Mouse (Mus musculus): ENCODE results near the gene Dennd5b. TPM values are rescaled to one million over a fixed set of nuclear protein-coding genes. Genes with fewer than 3 reads are reported as not detected.
A peak's percentile ranks its signal among the peaks of the same experiment; 100 is the strongest.
"Not testable (repeated sequence)": the region's sequence is repeated elsewhere in the genome, so short reads cannot be mapped to it uniquely, and the experiment has no call there.

Dennd5b gene
- polyA plus RNA-seq, 1 experiment from 2014 or later = 7.9 TPM

- H3K4me3 ChIP-seq (ENCODE audit: low read depth, low read length) = no peak overlapping the region
- no peaks in the 10 kb centered on the region for H3K27me3 ChIP-seq (ENCODE audit: insufficient read depth, low read length)
- TF ChIP-seq EP300 (IDR thresholded peaks at IDR 0.05; ENCODE audit: low read depth) (no peak), CTCF (IDR thresholded peaks at IDR 0.05; ENCODE audit: low read depth) (no peak)
- H3K4me2 ChIP-seq (ENCODE audit: low read depth, low read length) = no peak overlapping the region
- H3K9me3 ChIP-seq (ENCODE audit: low read length) = no peaks in the 10 kb centered on the region; the same call in 1 of the 2 replicates
- DNase-seq (no peak), ATAC-seq (no peak)
- peaks cover 6% of the 10 kb centered on the region; the same call in 1 of the 2 replicates for H3K4me1 ChIP-seq (ENCODE audit: insufficient read depth)
- WGBS (ENCODE audit: insufficient replicate concordance) = 82% methylated on average over 3 of the region's 3 CpGs
- no peaks in the 10 kb centered on the region for H3K36me3 ChIP-seq (replicated peaks; ENCODE audit: insufficient read depth, low read length)
- H3K9ac ChIP-seq (replicated peaks) = no peak overlapping the region
- H3K27ac ChIP-seq (ENCODE audit: low read depth) = no peak overlapping the region
Observed at GRCm38 (mm10) chr6:149139011-149139410, 37.5 kb upstream of the Dennd5b start.

DNA sequence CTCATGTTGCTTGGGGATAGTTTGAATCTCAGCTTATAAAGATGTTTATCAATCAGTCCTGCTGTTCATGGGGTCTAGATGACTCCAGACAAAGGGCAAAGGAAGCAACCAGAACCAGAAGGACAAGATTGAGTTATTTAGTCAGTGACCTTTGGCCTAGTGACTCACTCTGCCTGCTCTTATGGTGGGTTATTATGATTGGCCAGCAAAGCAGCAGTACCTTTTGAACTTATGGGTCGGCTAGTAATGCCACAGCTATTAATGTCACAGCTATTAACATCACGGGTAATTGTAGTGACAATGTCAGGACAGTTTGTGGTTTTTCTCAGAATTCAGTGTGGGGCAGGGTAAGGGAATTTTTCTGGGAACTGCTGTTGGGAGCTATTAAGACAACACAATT, 36.5 kb upstream of the Dennd5b start:
- TF ChIP-seq CTCF (IDR thresholded peaks at IDR 0.05; ENCODE audit: low read depth) (no peak), EP300 (IDR thresholded peaks at IDR 0.05; ENCODE audit: low read depth) (no peak)
- ATAC-seq = no peak
- no peak overlapping the region for H3K4me3 ChIP-seq (ENCODE audit: low read depth, low read length)
- H3K4me1 ChIP-seq (ENCODE audit: insufficient read depth) = peaks cover 6% of the 10 kb centered on the region; the same call in 1 of the 2 replicates
- no peak overlapping the region for H3K9ac ChIP-seq (replicated peaks)
- no peak overlapping the region for H3K4me2 ChIP-seq (ENCODE audit: low read depth, low read length)
- no peaks in the 10 kb centered on the region for H3K27me3 ChIP-seq (ENCODE audit: insufficient read depth, low read length)
- H3K27ac ChIP-seq (ENCODE audit: low read depth) = no peak overlapping the region
- no peaks in the 10 kb centered on the region for H3K36me3 ChIP-seq (replicated peaks; ENCODE audit: insufficient read depth, low read length)
- no peak for DNase-seq
- H3K9me3 ChIP-seq (ENCODE audit: low read length) = no peaks in the 10 kb centered on the region; the same call in 1 of the 2 replicates
- WGBS (ENCODE audit: insufficient replicate concordance) = 56% methylated on average over 2 of the region's 2 CpGs

DNA sequence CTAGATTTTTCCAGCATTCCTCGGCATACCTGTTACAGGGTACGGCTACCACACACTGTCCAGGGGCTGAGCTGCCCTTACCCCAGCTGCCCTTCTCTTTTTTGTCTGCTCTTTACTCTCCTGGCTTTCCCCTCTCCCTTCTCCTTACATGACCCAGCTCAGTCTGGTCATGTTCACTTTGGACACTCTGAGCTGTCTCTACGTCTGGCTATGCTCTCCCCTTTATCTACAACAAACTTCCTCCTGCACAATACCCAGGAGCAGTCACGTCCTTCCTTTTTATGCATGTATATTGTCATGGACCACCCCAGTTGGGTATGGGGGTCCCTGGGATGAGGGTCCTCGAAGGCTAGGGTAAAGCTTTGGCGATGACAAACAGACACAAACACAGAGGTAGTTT, 34.2 kb upstream of the Dennd5b start:
- no peaks in the 10 kb centered on the region for H3K4me1 ChIP-seq (ENCODE audit: insufficient read depth)
- H3K27ac ChIP-seq (ENCODE audit: low read depth) = no peak overlapping the region

DNA sequence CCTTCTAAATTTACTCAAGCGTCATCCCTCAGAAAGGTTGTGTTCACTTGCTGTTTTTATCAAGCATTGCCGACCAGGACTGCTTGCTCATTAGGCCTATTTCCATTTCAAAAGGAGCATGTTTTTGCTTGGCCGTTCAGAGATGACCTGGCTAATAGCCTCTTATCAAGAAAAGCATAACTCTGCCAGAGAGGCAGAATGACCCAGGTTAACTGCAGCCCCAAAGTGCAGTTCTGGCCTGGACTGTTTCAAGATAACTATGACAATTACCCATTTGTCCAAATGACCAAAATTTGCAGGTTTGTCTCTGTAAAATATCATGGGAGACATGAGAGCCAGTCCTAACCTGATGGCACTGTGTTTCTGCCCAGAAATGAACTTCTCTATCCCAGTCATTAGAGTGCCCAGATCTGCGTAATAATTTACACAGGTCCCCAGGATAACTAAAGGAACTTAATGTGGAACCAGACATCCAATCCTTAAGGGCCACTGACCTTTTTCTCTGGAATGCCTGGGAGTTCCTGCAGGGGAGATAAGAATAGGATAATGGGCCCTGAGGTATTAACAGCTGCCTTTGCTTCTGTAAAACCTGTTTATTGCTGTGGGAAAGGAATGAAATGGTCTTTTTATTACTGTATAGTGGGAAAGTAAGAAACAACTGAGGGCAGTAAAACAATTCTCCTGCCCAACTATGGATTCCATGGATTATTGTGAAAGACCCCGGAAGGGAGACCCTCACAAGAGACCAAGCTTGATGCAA, 33.1 kb upstream of the Dennd5b start:
- TF ChIP-seq CTCF (IDR thresholded peaks at IDR 0.05; ENCODE audit: low read depth) (no peak), EP300 (IDR thresholded peaks at IDR 0.05; ENCODE audit: low read depth) (no peak)
- Histone ChIP-seq H3K4me1 (ENCODE audit: insufficient read depth) (no peaks in the 10 kb centered on the region), H3K36me3 (replicated peaks; ENCODE audit: insufficient read depth, low read length) (no peaks in the 10 kb centered on the region), H3K9ac (replicated peaks) (no peak overlapping the region; the same call in 1 of the 2 replicates), H3K4me2 (ENCODE audit: low read depth, low read length) (no peak overlapping the region), H3K4me3 (ENCODE audit: low read depth, low read length) (no peak overlapping the region), H3K9me3 (ENCODE audit: low read length) (no peaks in the 10 kb centered on the region; the same call in 1 of the 2 replicates), H3K27ac (ENCODE audit: low read depth) (no peak overlapping the region), H3K27me3 (ENCODE audit: insufficient read depth, low read length) (no peaks in the 10 kb centered on the region)
- DNase-seq = no peak
- WGBS (ENCODE audit: insufficient replicate concordance) = 44% methylated on average over 5 of the region's 5 CpGs
- ATAC-seq = peak; percentile 17; the same call in 1 of the 2 replicates

More for the DNA sequence above, 34.2 kb upstream of the Dennd5b start:
- Histone ChIP-seq H3K27me3 (ENCODE audit: insufficient read depth, low read length) (no peaks in the 10 kb centered on the region), H3K9ac (replicated peaks) (no peak overlapping the region), H3K4me3 (ENCODE audit: low read depth, low read length) (no peak overlapping the region), H3K4me2 (ENCODE audit: low read depth, low read length) (no peak overlapping the region), H3K9me3 (ENCODE audit: low read length) (no peaks in the 10 kb centered on the region; the same call in 1 of the 2 replicates), H3K36me3 (replicated peaks; ENCODE audit: insufficient read depth, low read length) (no peaks in the 10 kb centered on the region)
- 57% methylated on average over 6 of the region's 6 CpGs for WGBS (ENCODE audit: insufficient replicate concordance)
- DNase-seq (no peak), ATAC-seq (no peak)
- TF ChIP-seq CTCF (IDR thresholded peaks at IDR 0.05; ENCODE audit: low read depth) = no peak
- TF ChIP-seq EP300 (IDR thresholded peaks at IDR 0.05; ENCODE audit: low read depth) = no peak

- Histone ChIP-seq H3K27me3 (ENCODE audit: insufficient read depth, low read length) (no peaks in the 10 kb centered on the region), H3K9ac (replicated peaks) (no peak overlapping the region), H3K4me2 (ENCODE audit: low read depth, low read length) (no peak overlapping the region), H3K36me3 (replicated peaks; ENCODE audit: insufficient read depth, low read length) (no peaks in the 10 kb centered on the region), H3K9me3 (ENCODE audit: low read length) (no peaks in the 10 kb centered on the region), H3K4me1 (ENCODE audit: insufficient read depth) (no peaks in the 10 kb centered on the region), H3K4me3 (ENCODE audit: low read depth, low read length) (no peak overlapping the region), H3K27ac (ENCODE audit: low read depth) (no peak overlapping the region)
- peak; percentile 77 for ATAC-seq
- 26% methylated on average over 5 of the region's 5 CpGs for WGBS (ENCODE audit: insufficient replicate concordance)
- DNase-seq = peak; percentile 67
- TF ChIP-seq CTCF (IDR thresholded peaks at IDR 0.05; ENCODE audit: low read depth) (peak; percentile 87), EP300 (IDR thresholded peaks at IDR 0.05; ENCODE audit: low read depth) (no peak)
Observed at GRCm38 (mm10) chr6:149132311-149133077, 31.0 kb upstream of the Dennd5b start.

DNA sequence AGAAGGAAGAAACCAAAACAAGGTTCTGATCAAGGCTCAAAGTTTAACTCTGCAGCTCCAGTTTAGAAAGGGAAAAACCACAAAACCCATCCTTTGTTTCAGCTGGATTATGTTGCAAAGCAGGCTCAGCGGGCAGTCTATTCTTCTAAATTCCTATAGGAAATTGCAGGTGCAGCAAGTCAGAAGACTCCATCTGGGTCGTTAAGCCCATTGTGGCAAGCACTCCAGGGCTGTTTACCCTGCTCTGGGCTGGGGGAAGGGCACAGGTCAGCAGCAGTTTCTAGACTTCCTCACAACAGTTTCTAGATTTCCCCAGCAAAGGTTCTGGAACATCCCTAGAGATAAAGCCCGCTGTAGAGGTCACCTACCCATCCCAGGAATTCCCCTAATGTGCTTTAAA, 29.6 kb upstream of the Dennd5b start:
- Histone ChIP-seq H3K4me2 (ENCODE audit: low read depth, low read length) (no peak overlapping the region), H3K36me3 (replicated peaks; ENCODE audit: insufficient read depth, low read length) (no peaks in the 10 kb centered on the region), H3K4me3 (ENCODE audit: low read depth, low read length) (no peak overlapping the region), H3K27me3 (ENCODE audit: insufficient read depth, low read length) (no peaks in the 10 kb centered on the region), H3K9me3 (ENCODE audit: low read length) (no peaks in the 10 kb centered on the region), H3K4me1 (ENCODE audit: insufficient read depth) (no peaks in the 10 kb centered on the region), H3K27ac (ENCODE audit: low read depth) (no peak overlapping the region), H3K9ac (replicated peaks) (no peak overlapping the region)
- DNase-seq (no peak), ATAC-seq (no peak)
- WGBS (ENCODE audit: insufficient replicate concordance) = 36% methylated on average over 3 of the region's 3 CpGs
- TF ChIP-seq EP300 (IDR thresholded peaks at IDR 0.05; ENCODE audit: low read depth) (no peak), CTCF (IDR thresholded peaks at IDR 0.05; ENCODE audit: low read depth) (no peak)

DNA sequence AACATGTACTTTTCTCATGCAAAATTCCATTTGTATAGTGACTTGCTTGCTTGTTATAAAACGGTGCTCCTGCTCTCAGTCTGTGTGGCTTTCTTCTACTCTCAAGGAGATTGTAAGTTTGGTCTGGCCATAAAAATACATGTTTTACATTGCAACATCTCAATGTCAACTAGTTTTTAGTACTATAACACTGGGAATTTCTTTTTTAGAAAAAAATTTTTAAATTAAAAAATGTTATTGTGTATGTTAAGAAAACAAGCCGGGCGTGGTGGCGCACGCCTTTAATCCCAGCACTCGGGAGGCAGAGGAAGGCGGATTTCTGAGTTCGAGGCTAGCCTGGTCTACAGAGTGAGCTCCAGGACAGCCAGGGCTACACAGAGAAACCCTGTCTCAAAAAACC, 28.4 kb upstream of the Dennd5b start, which contains the start of gene Gm10203:
Gene Gm10203, plus strand, starts transcription at position 301 of the 400 bp plus-strand sequence.
- WGBS (ENCODE audit: insufficient replicate concordance) = 81% methylated on average over 8 of the region's 8 CpGs
- H3K9me3 ChIP-seq (ENCODE audit: low read length); H3K4me2 ChIP-seq (ENCODE audit: low read depth, low read length); DNase-seq; H3K4me3 ChIP-seq (ENCODE audit: low read depth, low read length); ATAC-seq; H3K4me1 ChIP-seq (ENCODE audit: insufficient read depth); H3K36me3 ChIP-seq (replicated peaks; ENCODE audit: insufficient read depth, low read length); H3K9ac ChIP-seq (replicated peaks); H3K27me3 ChIP-seq (ENCODE audit: insufficient read depth, low read length); H3K27ac ChIP-seq (ENCODE audit: low read depth): not testable (repeated sequence)

All from liver, postnatal 0 days (tissue).